Mouse (Mus musculus): ENCODE data around the gene Nrp1. TPM values are rescaled to one million over a fixed set of nuclear protein-coding genes. Genes with fewer than 3 reads are reported as not detected.

Gene Nrp1
- polyA plus RNA-seq, 1 experiment from 2014 or later = 89.0 TPM

- H3K9me3 ChIP-seq = no peaks in the 10 kb centered on the region
- no peak overlapping the region for H3K4me2 ChIP-seq
- H3K4me3 ChIP-seq = no peak overlapping the region
- H3K36me3 ChIP-seq (replicated peaks) = no peaks in the 10 kb centered on the region
- no peaks in the 10 kb centered on the region for H3K27me3 ChIP-seq (replicated peaks)
- H3K9ac ChIP-seq = no peak overlapping the region
- H3K4me1 ChIP-seq = 0 out of 2 replicates have a peak, but pooled peaks cover 2% of the 10 kb centered on the region
- no peak for ATAC-seq (replicated peaks)
- H3K27ac ChIP-seq = no peak overlapping the region
- 83% methylated on average over 6 of the region's 6 CpGs for WGBS
Observed at GRCm38 (mm10) chr8:128373418-128373817, 15.0 kb downstream of the Nrp1 start.

- no peak for ATAC-seq (replicated peaks)
- 35% methylated on average over 4 of the region's 4 CpGs for WGBS
- Histone ChIP-seq H3K36me3 (replicated peaks) (no peaks in the 10 kb centered on the region), H3K4me2 (no peak overlapping the region), H3K9ac (no peak overlapping the region), H3K4me1 (peaks cover 7% of the 10 kb centered on the region; the same call in 1 of the 2 replicates), H3K27me3 (replicated peaks) (no peaks in the 10 kb centered on the region), H3K27ac (no peak overlapping the region), H3K9me3 (no peaks in the 10 kb centered on the region), H3K4me3 (no peak overlapping the region)
Observed at GRCm38 (mm10) chr8:128375291-128375690, 16.9 kb downstream of the Nrp1 start.

GRCm38 (mm10) chr8:128383176-128383575, 24.8 kb downstream of the Nrp1 start:
- Histone ChIP-seq H3K36me3 (replicated peaks) (no peaks in the 10 kb centered on the region), H3K9me3 (no peaks in the 10 kb centered on the region), H3K27me3 (replicated peaks) (no peaks in the 10 kb centered on the region), H3K4me3 (no peak overlapping the region), H3K9ac (no peak overlapping the region), H3K27ac (no peak overlapping the region), H3K4me1 (peaks cover 24% of the 10 kb centered on the region), H3K4me2 (no peak overlapping the region)
- WGBS = 15% methylated on average over 3 of the region's 3 CpGs
- ATAC-seq (replicated peaks) = no peak

- Histone ChIP-seq H3K27ac (no peak overlapping the region), H3K9me3 (no peaks in the 10 kb centered on the region), H3K4me3 (no peak overlapping the region), H3K9ac (no peak overlapping the region), H3K36me3 (replicated peaks) (no peaks in the 10 kb centered on the region), H3K4me2 (no peak overlapping the region), H3K27me3 (replicated peaks) (no peaks in the 10 kb centered on the region), H3K4me1 (peaks cover 18% of the 10 kb centered on the region)
- 71% methylated on average over 2 of the region's 2 CpGs for WGBS
- ATAC-seq (replicated peaks) = no peak
Observed at GRCm38 (mm10) chr8:128384366-128384765, 26.0 kb downstream of the Nrp1 start.

GRCm38 (mm10) chr8:128384921-128385332, 26.5 kb downstream of the Nrp1 start:
- 41% methylated on average over 5 of the region's 5 CpGs for WGBS
- no peak; the same call in 1 of the 2 replicates for ATAC-seq (replicated peaks)
- H3K27me3 ChIP-seq (replicated peaks) = no peaks in the 10 kb centered on the region
- peaks cover 18% of the 10 kb centered on the region for H3K4me1 ChIP-seq
- no peaks in the 10 kb centered on the region for H3K9me3 ChIP-seq
- no peak overlapping the region for H3K27ac ChIP-seq
- H3K36me3 ChIP-seq (replicated peaks) = no peaks in the 10 kb centered on the region
- no peak overlapping the region for H3K4me2 ChIP-seq
- no peak overlapping the region for H3K4me3 ChIP-seq
- no peak overlapping the region for H3K9ac ChIP-seq

DNA sequence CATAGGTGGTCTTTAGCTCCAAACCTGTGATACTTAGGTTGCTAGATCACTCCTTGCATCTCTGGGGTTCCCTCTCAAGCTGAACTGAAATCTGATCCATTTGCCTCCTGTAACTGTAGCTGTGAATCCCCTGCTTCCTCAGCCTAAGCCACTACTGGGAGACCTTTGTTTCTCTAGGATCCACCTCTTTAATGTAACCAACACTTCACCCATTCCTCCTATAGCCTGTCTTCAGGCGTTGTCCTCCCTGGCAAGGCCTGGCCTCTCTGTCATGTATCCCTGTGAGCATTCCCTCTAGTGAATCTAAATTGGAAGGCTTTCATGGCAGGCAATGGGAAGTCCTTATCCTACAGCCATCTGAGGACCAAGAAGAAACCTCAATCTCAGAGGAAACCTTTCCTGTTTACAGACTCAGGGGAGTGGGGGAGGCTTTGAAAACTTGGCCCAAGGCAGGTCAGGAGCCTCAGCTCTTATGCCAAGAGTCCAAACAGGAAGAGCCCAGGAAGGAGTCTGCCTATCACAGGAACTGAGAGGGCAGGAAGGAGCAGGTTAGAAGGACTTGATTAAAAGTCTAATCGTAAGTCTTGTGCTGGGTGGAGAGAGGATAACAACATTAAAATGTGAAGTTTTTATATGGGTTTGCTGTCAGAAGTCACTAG, 28.7 kb downstream of the Nrp1 start:
- Histone ChIP-seq H3K4me1 (peaks cover 16% of the 10 kb centered on the region), H3K9me3 (no peaks in the 10 kb centered on the region)
- 82% methylated on average over 2 of the region's 2 CpGs for WGBS

DNA sequence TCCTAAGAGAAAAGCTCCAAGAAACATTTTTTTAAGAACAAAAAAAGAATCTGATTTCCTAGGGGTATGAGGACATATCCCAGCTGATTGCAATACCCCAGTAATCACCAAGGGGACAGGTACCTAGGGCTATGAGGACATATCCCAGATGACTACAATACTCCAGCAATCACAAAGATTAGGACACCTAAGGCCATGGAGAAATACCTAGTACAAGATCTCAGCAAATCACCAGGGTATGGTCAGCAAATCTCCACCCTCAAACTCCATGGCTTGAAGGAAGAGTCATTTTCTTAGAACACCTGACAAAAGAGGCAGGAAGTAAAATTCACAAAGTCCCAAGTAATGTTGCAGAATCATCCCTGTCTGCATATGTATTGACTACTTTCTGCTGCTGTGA, 32.4 kb downstream of the Nrp1 start:
- Histone ChIP-seq H3K4me2 (no peak overlapping the region), H3K9me3 (no peaks in the 10 kb centered on the region), H3K27me3 (replicated peaks) (no peaks in the 10 kb centered on the region), H3K27ac (no peak overlapping the region), H3K4me1 (no peaks in the 10 kb centered on the region), H3K9ac (no peak overlapping the region), H3K36me3 (replicated peaks) (no peaks in the 10 kb centered on the region), H3K4me3 (no peak overlapping the region)
- no peak for ATAC-seq (replicated peaks)

More for the DNA sequence above, 28.7 kb downstream of the Nrp1 start:
- no peak overlapping the region for H3K27ac ChIP-seq
- no peaks in the 10 kb centered on the region for H3K36me3 ChIP-seq (replicated peaks)
- ATAC-seq (replicated peaks) = no peak
- H3K27me3 ChIP-seq (replicated peaks) = no peaks in the 10 kb centered on the region
- H3K4me2 ChIP-seq = no peak overlapping the region
- H3K9ac ChIP-seq = no peak overlapping the region
- no peak overlapping the region for H3K4me3 ChIP-seq

DNA sequence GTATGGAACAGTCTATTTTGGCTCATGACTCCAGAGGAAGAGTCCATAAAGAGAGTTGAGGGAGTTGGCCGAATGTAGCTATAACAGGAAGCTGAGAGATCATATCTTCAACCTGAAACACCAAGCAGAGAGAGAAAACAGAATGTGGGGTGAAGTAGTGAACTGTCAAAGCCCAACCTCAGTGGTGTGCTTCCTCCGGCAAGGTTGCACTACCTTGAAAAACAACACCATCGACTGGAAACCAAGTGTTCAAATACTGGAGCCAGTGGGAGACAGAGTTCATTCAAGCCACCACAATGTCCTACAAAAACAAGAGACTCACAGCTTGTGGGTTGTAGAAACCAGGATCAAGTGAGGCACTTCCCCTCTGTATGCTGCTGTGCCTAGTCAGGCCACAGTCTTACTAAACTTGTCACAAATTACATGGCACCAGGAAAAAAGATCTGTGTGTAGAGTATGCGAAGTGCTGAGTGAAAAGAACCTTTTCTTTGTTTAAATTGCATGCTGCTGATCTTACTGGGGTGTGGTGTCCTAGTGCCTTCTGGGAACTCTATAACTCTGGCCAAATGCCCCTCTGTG, 32.9 kb downstream of the Nrp1 start:
- no peak for ATAC-seq (replicated peaks)
- no peak overlapping the region for H3K4me3 ChIP-seq
- H3K27me3 ChIP-seq (replicated peaks) = no peaks in the 10 kb centered on the region
- no peak overlapping the region for H3K9ac ChIP-seq
- no peak overlapping the region for H3K4me2 ChIP-seq
- no peaks in the 10 kb centered on the region for H3K36me3 ChIP-seq (replicated peaks)
- no peaks in the 10 kb centered on the region for H3K4me1 ChIP-seq
- H3K9me3 ChIP-seq = no peaks in the 10 kb centered on the region
- no peak overlapping the region for H3K27ac ChIP-seq
- 82% methylated on average over 4 of the region's 4 CpGs for WGBS

- H3K27ac ChIP-seq = no peak overlapping the region
- no peak overlapping the region for H3K4me3 ChIP-seq
- 90% methylated on average over 5 of the region's 5 CpGs for whole genome bisulfite sequencing
- no peak for ATAC-seq (replicated peaks)
- H3K9ac ChIP-seq = no peak overlapping the region
- peaks cover 13% of the 10 kb centered on the region for H3K4me1 ChIP-seq
- no peaks in the 10 kb centered on the region for H3K9me3 ChIP-seq
- no peaks in the 10 kb centered on the region for H3K36me3 ChIP-seq (replicated peaks)
- no peak overlapping the region for H3K4me2 ChIP-seq
- no peaks in the 10 kb centered on the region for H3K27me3 ChIP-seq (replicated peaks)
Observed at GRCm38 (mm10) chr8:128394671-128395193, 36.3 kb downstream of the Nrp1 start.

GRCm38 (mm10) chr8:128396968-128397367, 38.6 kb downstream of the Nrp1 start:
- no peaks in the 10 kb centered on the region for H3K27me3 ChIP-seq (replicated peaks)
- H3K9me3 ChIP-seq = no peaks in the 10 kb centered on the region
- H3K27ac ChIP-seq = no peak overlapping the region
- no peaks in the 10 kb centered on the region for H3K36me3 ChIP-seq (replicated peaks)
- H3K9ac ChIP-seq = no peak overlapping the region
- ATAC-seq (replicated peaks) = no peak
- peaks cover 13% of the 10 kb centered on the region for H3K4me1 ChIP-seq
- no peak overlapping the region for H3K4me2 ChIP-seq
- 54% methylated on average over 7 of the region's 7 CpGs for WGBS
- no peak overlapping the region for H3K4me3 ChIP-seq

DNA sequence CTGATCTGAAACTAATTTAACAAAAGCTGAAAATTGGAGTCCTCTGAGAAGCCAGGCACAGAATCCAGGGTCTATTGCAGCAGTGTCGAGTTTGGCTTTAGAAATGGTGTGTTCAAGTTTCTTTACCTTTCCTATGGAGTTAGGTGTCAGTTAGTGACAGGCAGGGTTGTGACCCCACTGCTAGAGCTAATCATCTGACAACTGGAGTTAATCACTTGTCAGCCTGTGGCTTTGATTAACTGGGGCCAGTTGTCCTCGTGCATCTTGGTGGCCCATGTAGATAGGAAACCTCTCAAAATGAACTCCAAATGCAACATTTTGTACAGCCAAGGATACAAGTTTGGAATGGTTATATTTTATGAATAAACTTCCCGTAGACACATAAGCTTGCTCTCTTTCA, 39.0 kb downstream of the Nrp1 start:
- no peaks in the 10 kb centered on the region for H3K27me3 ChIP-seq (replicated peaks)
- WGBS = 36% methylated on average over 3 of the region's 3 CpGs
- no peak overlapping the region for H3K4me3 ChIP-seq
- peaks cover 13% of the 10 kb centered on the region for H3K4me1 ChIP-seq
- H3K9ac ChIP-seq = no peak overlapping the region
- H3K36me3 ChIP-seq (replicated peaks) = no peaks in the 10 kb centered on the region
- no peak for ATAC-seq (replicated peaks)
- no peaks in the 10 kb centered on the region for H3K9me3 ChIP-seq
- H3K27ac ChIP-seq = no peak overlapping the region
- H3K4me2 ChIP-seq = no peak overlapping the region

GRCm38 (mm10) chr8:128398472-128399091, 40.2 kb downstream of the Nrp1 start:
- Histone ChIP-seq H3K36me3 (replicated peaks) (no peaks in the 10 kb centered on the region), H3K4me3 (no peak overlapping the region), H3K9ac (no peak overlapping the region), H3K4me1 (peaks cover 13% of the 10 kb centered on the region), H3K27ac (no peak overlapping the region), H3K4me2 (no peak overlapping the region), H3K27me3 (replicated peaks) (no peaks in the 10 kb centered on the region), H3K9me3 (no peaks in the 10 kb centered on the region)
- ATAC-seq (replicated peaks) = no peak
- WGBS = 61% methylated on average over 11 of the region's 11 CpGs
